Mouse (Mus musculus): ENCODE measurements around the gene Map1a. TPM values are rescaled to one million over a fixed set of nuclear protein-coding genes. Genes with fewer than 3 reads are reported as not detected.

Gene Map1a
- total RNA-seq (2015) (0.96 TPM in 1 of 2 replicates, not detected in the other), total RNA-seq (2017) (0.04 and 0.08 TPM in 2 replicates)

DNA sequence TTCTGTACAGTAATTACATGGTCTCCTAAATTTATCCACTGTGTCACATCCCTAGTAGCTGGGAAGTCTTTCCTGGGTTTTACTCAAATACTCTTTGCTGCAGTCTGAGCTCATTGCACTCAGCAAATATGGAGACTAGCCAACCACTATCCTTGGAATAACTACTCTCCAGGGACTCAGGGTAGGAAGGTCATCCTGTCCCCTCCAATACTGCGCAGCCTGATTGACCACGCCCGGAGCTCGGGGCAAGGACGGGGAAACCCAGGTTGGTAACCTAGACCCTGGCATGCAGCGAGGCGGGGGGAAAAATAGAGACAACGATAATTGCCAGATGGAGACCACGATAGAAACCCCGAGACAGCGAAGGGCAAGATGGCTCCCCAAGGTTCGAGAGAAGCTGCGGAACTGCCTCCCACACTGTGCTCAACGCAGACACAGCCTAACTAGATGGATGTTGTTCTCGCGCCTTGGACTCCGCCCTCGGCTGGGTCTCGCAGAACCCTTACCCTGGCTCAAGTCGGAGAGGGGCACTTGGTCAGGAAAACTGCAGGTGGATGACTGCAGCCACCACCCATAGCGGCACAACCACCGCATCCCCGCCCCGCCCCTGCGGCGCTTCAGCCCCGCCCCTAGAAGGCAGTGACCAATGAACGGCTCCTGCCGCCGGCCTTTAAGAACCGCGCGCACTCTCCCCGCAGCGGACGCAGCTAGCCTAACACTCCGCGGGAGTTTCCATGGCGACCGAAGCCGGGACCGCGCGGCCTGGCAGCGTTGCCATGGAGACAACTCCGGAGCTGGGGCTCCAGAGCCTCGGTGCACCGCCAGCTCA lies at the start of gene Map1a:
Map1a (plus strand) TSS at position 700 of the 829 bp plus-strand sequence.
- ATAC-seq (ENCODE audit: poor library complexity, severe bottlenecking) = peak; percentile 94

DNA sequence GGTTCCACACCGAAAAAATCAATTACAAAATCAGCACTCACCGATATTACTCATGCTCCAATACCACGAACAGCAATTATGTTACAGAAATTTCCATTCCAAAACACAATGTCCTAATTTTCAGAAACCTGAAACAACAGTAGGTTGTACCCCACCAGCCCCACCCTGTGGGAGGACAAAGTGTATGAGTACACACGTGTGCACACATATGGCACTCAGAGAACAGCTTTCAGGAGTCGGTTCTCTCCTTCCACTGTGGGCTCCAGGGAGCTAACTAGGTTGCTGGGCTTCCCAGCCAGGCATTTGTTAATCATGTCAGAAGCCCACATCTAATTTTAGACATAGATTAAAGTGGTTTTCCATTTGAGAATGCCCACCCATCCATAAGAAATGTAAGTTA lies 45.3 kb upstream of the Map1a start:
- ATAC-seq (ENCODE audit: poor library complexity, severe bottlenecking) = no peak

DNA sequence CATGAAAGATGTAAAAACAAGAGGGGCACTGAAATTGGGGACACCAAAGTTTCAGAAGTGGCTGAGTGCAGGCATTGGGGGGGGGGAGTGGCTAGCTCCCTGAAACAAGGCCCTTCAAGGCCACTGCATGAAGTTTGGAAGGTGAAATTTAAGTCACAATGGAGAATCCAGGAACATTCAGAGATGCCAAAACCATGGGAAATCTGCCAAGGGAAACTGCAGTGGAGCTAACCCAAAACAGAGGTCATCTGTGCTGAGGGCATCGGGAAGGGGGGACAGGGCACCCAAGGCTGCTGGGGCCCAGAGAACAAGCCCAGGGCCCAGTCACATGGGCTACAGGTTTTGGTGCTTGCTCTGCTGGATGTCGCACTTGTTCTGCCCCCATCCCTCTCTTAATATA lies 39.6 kb upstream of the Map1a start:
- no peak for ATAC-seq (ENCODE audit: poor library complexity, severe bottlenecking)

DNA sequence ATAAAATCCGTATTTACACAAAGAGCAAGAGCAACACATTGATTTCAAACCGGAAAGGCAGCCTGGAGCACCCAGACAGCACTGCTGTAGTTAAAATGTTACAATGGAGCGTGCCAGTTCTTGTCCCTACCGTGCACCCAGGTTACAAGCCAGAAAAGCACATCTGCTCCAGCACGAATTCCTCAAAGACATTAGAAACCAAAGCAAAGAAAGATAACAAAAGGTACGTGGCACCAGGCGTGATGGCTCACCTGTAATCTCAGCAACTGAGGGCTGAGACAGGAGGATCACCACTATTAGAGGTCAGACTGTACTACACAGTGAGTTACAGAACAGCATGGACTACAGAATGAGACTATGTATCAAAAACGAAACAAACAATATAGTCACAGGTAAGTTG lies 21.0 kb upstream of the Map1a start:
- ATAC-seq (ENCODE audit: poor library complexity, severe bottlenecking) = no peak

DNA sequence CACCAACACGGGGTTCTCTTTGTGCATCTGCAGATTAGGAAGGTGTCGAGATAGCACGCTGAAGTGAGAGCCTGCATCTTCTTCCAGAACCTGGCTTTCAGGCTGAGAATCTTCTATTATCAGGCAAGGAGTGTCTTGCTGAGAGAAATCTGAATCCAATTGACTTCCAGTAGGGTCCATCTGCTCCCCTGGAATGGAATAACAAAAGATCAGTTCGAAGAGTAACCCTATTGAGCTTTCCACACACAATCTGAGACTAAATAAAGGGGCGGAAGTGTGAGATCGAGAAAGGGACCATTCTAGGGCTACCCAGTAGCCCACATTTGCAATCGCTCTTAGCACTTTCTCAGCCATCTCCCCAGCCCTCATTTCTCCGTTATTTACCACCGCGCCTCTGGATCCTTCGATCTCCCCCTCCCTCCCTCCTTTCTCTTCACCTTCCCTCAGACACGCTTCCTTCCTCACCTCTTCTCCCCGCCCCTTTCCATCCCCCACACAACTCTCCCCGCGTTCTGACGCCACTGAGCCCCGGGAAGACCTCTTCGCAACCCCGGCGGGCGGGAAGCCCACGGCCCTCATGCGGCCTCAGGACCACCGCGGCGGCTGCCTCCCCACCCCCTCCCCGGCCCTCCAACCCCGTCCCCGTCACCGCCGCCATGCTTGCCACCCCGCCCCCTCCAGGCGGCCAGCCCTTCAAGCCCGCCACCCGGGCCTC lies 18.7 kb upstream of the Map1a start:
- peak; percentile 25 for ATAC-seq (ENCODE audit: poor library complexity, severe bottlenecking)

DNA sequence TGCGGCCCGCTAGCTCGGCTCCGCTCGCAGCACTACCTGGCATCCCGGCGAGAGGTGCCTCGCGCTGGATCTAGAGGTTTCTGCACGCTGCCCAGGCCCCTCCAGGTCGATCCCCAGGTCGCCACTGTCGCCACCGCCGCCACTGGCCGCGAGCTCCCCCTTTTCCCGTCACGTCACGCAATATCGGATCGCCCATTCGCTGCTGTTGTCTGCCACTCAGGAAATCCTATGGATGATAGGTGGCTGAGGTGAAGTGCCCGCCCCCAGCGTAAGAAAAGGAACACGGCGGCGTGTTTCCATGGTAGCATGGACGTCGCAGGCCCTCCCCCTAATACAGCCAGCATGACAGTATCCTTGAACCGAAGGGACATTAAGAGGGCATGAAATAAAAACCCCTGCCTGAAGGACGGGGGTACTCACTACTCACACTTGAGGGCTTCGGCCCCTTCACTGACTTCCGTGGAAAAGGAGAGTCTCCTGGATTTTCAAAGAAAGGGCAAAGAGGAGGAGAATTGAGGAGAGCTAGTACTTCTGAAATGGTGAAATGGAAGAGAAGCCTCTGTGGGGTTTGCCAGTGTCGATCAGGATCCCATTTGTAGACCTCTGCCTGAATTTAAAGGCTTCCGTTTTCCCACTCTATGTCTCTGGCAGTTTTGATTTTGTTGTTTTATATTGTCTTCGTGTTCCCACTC lies 18.0 kb upstream of the Map1a start, which contains the start of gene Trp53bp1:
Trp53bp1 (minus strand) TSS at position 172 of the 692 bp plus-strand sequence.
- peak; percentile 100 for ATAC-seq (ENCODE audit: poor library complexity, severe bottlenecking)

DNA sequence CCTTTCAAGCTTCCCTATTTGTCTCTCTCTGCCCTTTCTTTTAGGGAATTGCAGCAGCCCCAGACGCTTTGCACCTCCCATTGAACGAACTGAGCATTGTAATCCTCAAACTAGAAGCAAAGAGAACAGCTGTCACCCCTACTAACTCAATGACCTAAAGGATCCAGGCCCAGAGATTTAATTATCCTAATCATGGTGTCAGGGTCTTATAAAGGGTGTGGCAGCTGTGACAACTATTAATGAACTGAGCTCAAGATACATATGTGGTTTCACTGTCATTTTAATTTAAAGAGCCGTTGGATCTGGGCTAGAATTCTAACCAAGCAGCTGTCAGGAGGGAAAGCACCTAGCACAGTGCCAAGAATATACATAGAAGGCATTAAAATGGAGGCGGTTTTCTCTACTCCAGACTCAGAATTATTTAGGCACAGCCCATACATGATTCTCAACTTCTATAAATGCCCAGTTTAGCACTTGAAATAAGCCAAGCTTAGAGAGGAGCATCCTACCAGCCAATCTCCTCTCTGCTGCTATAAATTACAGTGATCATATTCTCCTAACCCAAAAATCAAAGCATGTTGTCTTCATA lies 17.4 kb upstream of the Map1a start:
- no peak for ATAC-seq (ENCODE audit: poor library complexity, severe bottlenecking)

DNA sequence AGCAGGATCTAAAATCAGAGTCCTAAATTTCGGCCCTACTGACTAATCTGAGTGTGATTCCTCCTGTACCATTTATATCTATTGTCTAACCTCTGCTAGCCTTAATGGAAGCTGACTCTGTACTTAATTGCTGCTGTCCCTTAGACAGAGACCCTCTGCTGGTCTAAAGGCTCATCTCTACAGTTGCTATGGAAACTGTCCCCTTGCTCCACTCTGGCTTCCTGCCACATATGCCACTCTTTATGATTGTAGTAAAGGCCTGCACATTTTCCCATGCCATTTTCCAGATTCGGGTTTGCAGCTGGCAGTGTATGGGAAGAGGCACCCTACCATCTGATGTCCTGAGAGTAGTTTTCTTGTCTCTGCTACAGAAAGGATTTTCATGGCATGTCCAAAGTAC lies 1.6 kb upstream of the Map1a start:
- ATAC-seq (ENCODE audit: poor library complexity, severe bottlenecking) = no peak

DNA sequence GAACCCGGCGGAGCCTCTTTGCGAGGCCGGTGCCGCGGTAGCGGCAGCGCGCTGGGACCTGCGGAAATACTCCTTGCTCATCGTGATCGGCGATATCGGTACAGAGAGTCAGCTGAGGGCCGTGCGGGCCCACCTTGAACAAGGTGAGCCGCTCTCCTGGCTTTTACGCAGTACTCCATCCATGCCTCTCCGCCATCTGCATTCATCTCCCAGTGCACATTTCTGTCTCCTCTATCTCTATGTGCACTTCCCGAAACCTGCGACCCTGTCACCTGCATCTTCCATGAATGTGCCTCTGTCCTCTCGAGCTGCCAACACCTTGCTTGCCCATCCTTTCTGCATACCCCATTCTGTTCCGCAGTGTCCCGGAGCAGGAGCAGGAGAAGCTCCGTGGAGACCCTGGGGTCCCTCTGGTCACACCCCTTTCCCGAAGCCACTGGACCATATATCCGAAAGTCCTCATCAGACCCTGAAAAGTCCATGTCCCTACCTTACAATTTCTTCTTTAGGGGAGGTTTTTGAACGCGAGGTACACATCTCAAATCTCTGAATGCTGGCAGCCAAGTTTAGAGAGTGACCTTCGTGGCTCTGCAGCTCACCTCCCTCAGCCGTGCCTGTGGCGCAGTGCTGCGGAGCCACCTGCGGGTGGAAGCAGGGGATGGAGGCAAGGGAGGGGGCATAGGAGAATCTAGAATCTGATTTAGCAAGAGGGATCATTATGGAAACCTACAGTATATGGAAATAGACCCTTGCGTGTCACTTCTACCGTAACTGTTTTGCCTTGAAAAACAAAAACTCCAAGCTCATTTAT lies 535 bp downstream of the Map1a start:
- ATAC-seq (ENCODE audit: poor library complexity, severe bottlenecking) = no peak

DNA sequence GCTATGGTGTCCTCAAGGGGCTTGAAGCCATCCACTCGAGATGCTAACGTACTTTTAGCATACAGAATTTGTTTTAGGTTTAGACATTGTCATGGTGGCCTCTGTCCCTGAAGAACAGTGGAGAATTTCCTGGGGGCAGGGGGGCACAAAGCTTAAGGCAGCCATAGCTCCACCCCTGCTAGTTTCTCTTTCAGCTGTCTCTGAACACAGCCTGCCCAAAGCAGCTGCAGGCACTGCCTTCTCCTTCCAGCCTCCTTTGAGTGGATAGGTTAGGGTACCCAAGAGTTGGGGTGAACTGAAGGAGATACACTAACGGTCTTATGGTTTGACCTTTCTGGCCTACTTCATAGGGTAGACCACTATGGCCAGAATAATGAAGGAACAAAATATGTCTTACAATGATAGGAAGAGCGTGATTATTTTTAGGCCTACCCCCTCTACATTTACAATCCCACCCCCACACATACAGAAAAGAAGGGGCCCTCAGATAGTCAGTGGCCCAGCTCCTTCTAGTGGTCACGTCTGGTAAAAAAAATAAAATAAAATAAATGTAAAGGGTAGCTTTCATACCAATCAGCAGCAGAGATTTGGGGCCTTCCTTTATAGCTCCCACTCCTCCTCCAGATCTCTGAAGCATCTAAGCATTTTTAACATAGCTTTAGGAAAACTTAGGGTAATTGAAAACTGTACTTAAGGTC lies 3.1 kb downstream of the Map1a start:
- no peak for ATAC-seq (ENCODE audit: poor library complexity, severe bottlenecking)

DNA sequence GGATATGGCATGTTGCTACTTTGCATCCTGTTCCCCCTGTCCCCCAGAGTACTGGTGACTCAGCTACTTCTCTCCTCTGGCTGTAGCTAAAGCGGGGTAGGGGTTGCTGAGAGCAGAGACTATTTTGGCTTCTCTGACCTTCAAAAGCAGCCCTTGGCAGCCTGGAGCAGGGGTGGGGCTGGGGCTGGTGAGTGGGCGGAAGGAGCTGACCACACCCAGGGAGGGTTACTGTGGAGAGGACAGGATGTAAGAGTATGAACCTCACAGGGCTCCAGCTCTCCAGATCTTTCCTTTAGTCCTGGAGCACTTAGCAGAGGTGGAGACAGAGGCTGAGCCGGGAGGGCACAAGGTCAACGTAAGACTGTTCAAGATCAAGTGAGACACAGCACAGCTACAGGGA lies 4.8 kb downstream of the Map1a start:
- ATAC-seq (ENCODE audit: poor library complexity, severe bottlenecking) = peak; percentile 30; the same call in 1 of the 2 replicates

DNA sequence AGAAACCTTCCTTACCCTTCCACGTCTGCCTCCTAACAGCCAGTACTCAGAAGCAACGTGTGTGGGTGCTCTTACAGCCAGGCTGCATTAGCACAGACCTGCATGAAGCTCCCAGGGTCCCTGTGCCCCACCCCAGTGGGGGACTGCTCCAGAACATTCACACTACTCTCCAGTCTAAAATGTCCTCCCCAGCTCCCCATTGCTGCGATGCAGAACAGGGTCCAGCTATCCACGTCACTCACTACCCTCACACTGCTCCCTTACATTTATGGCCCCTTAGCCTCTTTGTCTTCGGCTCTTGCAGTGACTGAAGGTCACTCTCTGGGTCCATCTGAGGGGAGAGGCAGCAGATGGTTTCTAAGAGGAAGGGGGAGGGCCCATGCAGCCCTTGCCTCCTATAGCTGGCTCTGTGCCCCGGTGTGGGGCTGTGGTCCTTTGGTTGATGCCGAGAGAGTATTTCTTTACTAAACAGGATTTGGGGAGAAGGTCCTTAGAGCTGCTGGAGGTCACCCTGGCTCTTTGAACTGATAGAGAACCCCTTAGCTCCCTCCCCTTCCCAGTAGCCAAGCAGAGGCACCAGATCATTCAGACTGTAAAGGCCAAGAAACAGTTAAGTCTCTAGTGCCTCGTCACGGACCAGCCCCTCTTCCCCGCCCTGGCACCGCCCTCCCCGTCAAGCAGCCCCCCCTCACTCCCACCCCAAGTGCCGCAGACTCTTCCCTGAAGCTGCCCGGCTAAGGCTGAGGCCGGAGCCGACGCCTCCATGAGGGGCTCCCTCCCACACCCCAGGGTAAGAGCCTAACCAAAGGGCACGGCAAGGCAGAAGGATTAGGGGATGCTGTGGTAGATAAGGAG lies 5.6 kb downstream of the Map1a start:
- ATAC-seq (ENCODE audit: poor library complexity, severe bottlenecking) = no peak

DNA sequence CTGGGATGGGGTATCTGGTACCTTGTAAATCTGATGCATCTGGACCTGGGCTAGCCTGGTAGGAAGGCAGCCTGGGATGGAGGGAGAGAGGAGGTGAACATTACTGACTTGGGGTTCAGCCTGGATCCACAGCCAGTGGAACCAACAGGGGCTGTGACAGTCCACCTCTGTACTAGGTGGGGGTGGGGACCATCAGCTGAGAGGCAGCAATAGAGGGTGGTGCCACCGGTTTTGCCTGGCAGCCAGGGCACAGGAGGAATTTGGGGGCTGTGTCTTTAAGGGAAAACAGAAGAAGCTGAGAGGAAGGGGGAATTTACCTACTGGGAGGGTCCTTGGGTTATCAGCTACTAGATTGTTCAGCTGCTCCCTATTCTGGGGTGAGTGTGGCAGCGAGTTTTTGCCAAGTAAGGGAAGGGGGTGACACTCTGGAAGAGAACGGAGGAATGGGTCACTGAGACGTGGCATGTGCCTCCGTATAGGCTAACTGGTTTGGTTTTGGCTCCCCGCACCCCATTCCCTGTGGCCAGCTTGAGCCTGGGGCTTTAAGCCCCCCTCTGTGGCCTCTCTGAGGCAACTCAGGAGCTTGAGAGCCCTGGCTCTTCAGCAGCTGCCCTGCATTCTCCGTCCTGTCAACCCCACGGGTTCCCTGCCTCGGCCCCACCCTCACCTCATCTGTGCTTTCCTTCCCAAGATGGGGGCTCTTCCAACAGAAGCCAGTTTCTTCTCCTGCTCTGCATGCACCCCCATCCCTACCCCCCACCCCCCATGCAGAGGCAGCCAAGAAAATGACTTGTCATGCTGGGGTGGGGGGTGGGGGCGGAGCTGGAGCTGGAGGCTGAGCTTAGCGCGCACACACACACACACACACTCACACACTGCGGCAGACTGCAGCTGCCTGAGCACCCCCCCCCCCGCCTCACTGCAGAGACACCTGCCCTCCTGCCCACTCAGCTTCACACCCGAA lies 6.5 kb downstream of the Map1a start:
- ATAC-seq (ENCODE audit: poor library complexity, severe bottlenecking) = no peak

DNA sequence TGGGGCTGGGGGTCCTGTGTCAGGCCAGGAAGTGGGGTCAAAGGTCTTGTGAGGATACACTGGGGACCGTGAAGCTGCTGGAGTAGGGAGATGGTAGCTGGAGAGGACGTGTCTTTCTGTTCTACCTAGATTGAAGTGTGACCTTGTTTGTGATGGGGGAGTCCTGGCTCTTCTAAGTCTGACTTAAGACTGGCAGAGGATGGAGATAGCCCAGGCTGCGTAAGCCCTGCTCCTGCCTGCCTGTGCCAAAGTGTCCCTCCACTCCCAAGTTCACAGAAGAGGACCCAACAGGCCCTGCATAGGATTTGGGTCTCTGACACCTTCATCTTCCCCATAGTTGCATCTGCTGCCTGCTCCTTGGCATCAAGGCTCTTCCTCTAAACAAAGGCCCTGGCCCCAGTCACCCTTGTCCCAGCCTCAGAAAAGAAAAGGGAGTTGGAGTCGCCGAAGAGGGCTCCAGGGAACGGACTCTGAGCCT lies 7.4 kb downstream of the Map1a start:
- no peak for ATAC-seq (ENCODE audit: poor library complexity, severe bottlenecking)

DNA sequence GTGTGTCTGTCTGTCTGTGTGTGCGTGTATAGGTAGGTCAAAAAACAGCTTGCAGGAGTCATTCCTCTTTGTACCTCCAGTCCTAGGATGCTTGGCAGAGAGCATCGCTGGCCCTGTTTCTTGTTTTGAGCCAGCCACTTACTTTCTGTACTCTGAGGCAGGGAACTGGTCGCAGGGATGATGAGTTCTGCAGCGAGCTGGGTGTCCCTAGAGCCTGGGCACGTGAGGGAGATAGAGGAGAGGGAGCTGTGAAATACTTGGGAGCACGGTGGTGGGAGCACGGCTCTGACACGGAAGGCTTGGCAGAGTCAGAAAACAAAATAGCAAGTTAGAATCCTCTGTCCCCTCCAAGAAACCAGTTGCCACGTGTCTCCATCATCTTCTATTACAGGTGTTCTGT lies 8.3 kb downstream of the Map1a start:
- ATAC-seq (ENCODE audit: poor library complexity, severe bottlenecking) = no peak

DNA sequence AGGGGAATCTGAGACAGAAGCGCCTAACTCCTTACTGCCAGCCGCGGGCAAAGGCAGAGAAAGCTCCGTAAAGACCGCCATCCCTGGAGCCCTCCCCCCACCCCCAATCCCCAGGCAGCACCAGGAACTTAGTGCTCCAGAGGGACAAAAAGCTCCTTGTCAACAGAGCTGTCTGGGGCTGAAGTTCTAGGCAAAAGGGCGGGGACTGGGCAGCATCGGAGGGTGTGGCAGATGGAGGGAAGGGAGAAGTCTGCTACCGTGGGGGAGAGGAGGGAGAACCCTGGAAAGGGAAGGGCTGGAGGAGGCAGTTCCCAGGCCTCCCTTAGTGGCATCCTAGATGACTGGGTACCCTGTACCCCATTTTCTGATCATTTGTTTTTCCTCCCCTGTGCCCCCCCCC lies 8.7 kb downstream of the Map1a start:
- no peak for ATAC-seq (ENCODE audit: poor library complexity, severe bottlenecking)

DNA sequence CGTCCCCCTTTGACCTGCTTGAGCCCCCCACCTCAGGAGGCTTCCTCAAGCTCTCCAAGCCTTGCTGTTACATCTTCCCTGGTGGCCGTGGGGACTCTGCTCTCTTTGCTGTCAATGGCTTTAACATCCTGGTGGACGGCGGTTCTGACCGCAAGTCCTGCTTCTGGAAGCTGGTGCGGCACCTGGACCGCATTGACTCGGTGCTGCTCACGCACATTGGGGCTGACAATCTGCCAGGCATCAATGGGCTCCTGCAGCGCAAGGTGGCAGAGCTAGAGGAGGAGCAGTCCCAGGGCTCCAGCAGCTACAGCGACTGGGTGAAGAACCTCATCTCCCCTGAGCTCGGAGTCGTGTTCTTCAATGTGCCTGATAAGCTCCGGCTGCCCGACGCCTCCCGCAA lies 10.1 kb downstream of the Map1a start:
- ATAC-seq (ENCODE audit: poor library complexity, severe bottlenecking) = no peak
